Mouse (Mus musculus) CH12.LX (cell line): ENCODE results near the gene Arx. TPM values are rescaled to one million over a fixed set of nuclear protein-coding genes. Genes with fewer than 3 reads are reported as not detected.

Source experiments
- DNase-seq: peaks from one replicate; pipeline ENCODE4 v3.0.0-alpha.2; 2013; ENCODE audit errors: extremely low read depth
- H3K27ac ChIP-seq: 2 replicates; pipeline ENCODE4 v1.5.1; 2012; ENCODE audit warnings: low read depth, mild to moderate bottlenecking, control low read depth, moderate library complexity; ENCODE audit not compliant: insufficient read depth
- H3K27me3 ChIP-seq: replicated peaks from 2 replicates; pipeline ENCODE3; 2012; ENCODE audit warnings: inconsistent platforms
- H3K36me3 ChIP-seq, 2 experiments: replicated peaks in 1 of 2; 2 replicates each; pipeline versions ENCODE3 to v1.6.1; 2012; ENCODE audit warnings: inconsistent platforms in 1 of 2, low read length in 1 of 2, mild to moderate bottlenecking in 1 of 2, mixed read lengths in 1 of 2, moderate library complexity in 1 of 2; ENCODE audit not compliant: control insufficient read depth in 1 of 2, insufficient read depth in 1 of 2
- H3K4me1 ChIP-seq, 2 experiments: 2 replicates each; pipeline ENCODE4 v1.6.1; 2012; ENCODE audit warnings: inconsistent platforms in 1 of 2, moderate library complexity in 1 of 2; ENCODE audit not compliant: insufficient read depth in 2 of 2, control insufficient read depth in 1 of 2
- H3K4me2 ChIP-seq: 2 replicates; pipeline ENCODE4 v1.6.1; 2012; ENCODE audit warnings: low read depth, mild to moderate bottlenecking, control low read depth; ENCODE audit not compliant: poor library complexity, insufficient read depth, severe bottlenecking
- H3K4me3 ChIP-seq, 3 experiments: fragments of 150-350 bp in 1 of 3; sonication (generic) in 1 of 3; replicated peaks in 1 of 3; 2 replicates each; pipeline versions ENCODE3 to v1.5.1; 2011 to 2012; ENCODE audit warnings: low read depth in 2 of 3, low read length in 2 of 3, mild to moderate bottlenecking in 2 of 3, moderate library complexity in 2 of 3, control low read depth in 1 of 3, improper control_type of control experiment in 1 of 3, inconsistent platforms in 1 of 3, mixed read lengths in 1 of 3; ENCODE audit not compliant: poor library complexity in 1 of 3
- H3K79me2 ChIP-seq: replicated peaks from 2 replicates; pipeline ENCODE4 v1.6.1; 2012; ENCODE audit warnings: mild to moderate bottlenecking, moderate library complexity; ENCODE audit not compliant: control insufficient read depth, poor library complexity, insufficient read depth, severe bottlenecking; ENCODE audit errors: extremely low read depth
- H3K9ac ChIP-seq: 2 replicates; pipeline ENCODE4 v1.6.1; 2012; ENCODE audit warnings: low read depth, mild to moderate bottlenecking, control low read depth, moderate library complexity; ENCODE audit not compliant: insufficient read depth
- H3K9me3 ChIP-seq: replicated peaks from 2 replicates; pipeline ENCODE3; 2012; ENCODE audit warnings: low read length, inconsistent platforms, mixed read lengths
- CHD2 ChIP-seq: IDR thresholded peaks from 2 replicates; pipeline ENCODE4 v1.6.1; 2011; ENCODE audit warnings: low read length, improper control_type of control experiment
- CTCF ChIP-seq, 2 experiments: IDR thresholded peaks in 1 of 2; conservative IDR thresholded peaks in 1 of 2; 2 replicates each; pipeline ENCODE4 v1.5.1; 2011 to 2012; ENCODE audit warnings: low read depth in 2 of 2, low read length in 2 of 2, improper control_type of control experiment in 1 of 2, inconsistent platforms in 1 of 2, mild to moderate bottlenecking in 1 of 2, moderate library complexity in 1 of 2
- E2F4 ChIP-seq: IDR thresholded peaks from 2 replicates; pipeline ENCODE4 v1.6.1; 2011; ENCODE audit warnings: low read depth, low read length, improper control_type of control experiment; ENCODE audit not compliant: insufficient replicate concordance
- ELF1 ChIP-seq: IDR thresholded peaks from 2 replicates; pipeline ENCODE4 v1.6.1; 2014; ENCODE audit warnings: low read depth, mild to moderate bottlenecking, inconsistent platforms, low read length, improper control_type of control experiment
- EP300 ChIP-seq: IDR thresholded peaks from 2 replicates; pipeline ENCODE4 v1.6.1; 2011; ENCODE audit warnings: low read length, improper control_type of control experiment
- GABPA ChIP-seq: IDR thresholded peaks from 2 replicates; pipeline ENCODE4 v1.6.1; 2012; ENCODE audit warnings: low read depth, low read length, improper control_type of control experiment, inconsistent platforms; ENCODE audit not compliant: insufficient replicate concordance
- IRF4 ChIP-seq: IDR thresholded peaks from 2 replicates; pipeline ENCODE4 v1.6.1; 2014; ENCODE audit warnings: low read depth, mild to moderate bottlenecking, inconsistent platforms, low read length, improper control_type of control experiment
- JUND ChIP-seq: conservative IDR thresholded peaks from 2 replicates; pipeline ENCODE4 v1.6.1; 2011; ENCODE audit warnings: low read depth, low read length, improper control_type of control experiment
- MAFK ChIP-seq: IDR thresholded peaks from 2 replicates; pipeline ENCODE4 v1.6.1; 2011; ENCODE audit warnings: low read length, improper control_type of control experiment; ENCODE audit not compliant: insufficient replicate concordance
- MAX ChIP-seq: IDR thresholded peaks from 2 replicates; pipeline ENCODE4 v1.6.1; 2011; ENCODE audit warnings: low read length, improper control_type of control experiment
- MXI1 ChIP-seq: IDR thresholded peaks from 2 replicates; pipeline ENCODE4 v1.6.1; 2011; ENCODE audit warnings: mild to moderate bottlenecking, low read depth, low read length, improper control_type of control experiment
- NELFE ChIP-seq: IDR thresholded peaks from 2 replicates; pipeline ENCODE4 v1.6.1; 2011; ENCODE audit warnings: low read depth, low read length, improper control_type of control experiment
- POLR2AphosphoS2 ChIP-seq: IDR thresholded peaks from 2 replicates; pipeline ENCODE4 v1.6.1; 2011; ENCODE audit warnings: low read depth, low read length, improper control_type of control experiment
- SIN3A ChIP-seq: IDR thresholded peaks from 2 replicates; pipeline ENCODE4 v1.6.1; 2012; ENCODE audit warnings: low read length, improper control_type of control experiment, inconsistent platforms
- UBTF ChIP-seq: IDR thresholded peaks from 2 replicates; pipeline ENCODE4 v1.6.1; 2012; ENCODE audit warnings: low read depth, mild to moderate bottlenecking, inconsistent platforms, low read length, improper control_type of control experiment, moderate library complexity
- USF1 ChIP-seq: IDR thresholded peaks from 2 replicates; pipeline ENCODE4 v1.6.1; 2014; ENCODE audit warnings: low read depth, mild to moderate bottlenecking, inconsistent platforms, low read length, improper control_type of control experiment
- ZC3H11A ChIP-seq: IDR thresholded peaks from 2 replicates; pipeline ENCODE4 v1.6.1; 2012; ENCODE audit warnings: low read depth, mild to moderate bottlenecking, inconsistent platforms, low read length, improper control_type of control experiment
- ZKSCAN1 ChIP-seq: IDR thresholded peaks from 2 replicates; pipeline ENCODE4 v1.6.1; 2012; ENCODE audit warnings: low read depth, inconsistent platforms, low read length, improper control_type of control experiment, borderline replicate concordance
- dilution Hi-C: fragments of 300-500 bp; cut with MboI; formaldehyde crosslinking; loops from 2 replicates; pipeline ENCODE4 v1.14.3; 2020; ENCODE audit warnings: low sequenced_read_pairs; ENCODE audit not compliant: extremely low pct_unique_long_range_greater_than_20kb, extremely low pct_ligation_motif_present
- in situ Hi-C: fragments of 300-500 bp; cut with MboI; formaldehyde crosslinking; loops from 3 replicates; pipeline ENCODE4 v1.14.3; 2019; ENCODE audit warnings: low sequenced_read_pairs, low pct_ligation_motif_present, low pct_unique_long_range_greater_than_20kb, mixed read lengths
- polyA plus RNA-seq: library from polyadenylated mRNA; unstranded; fragments of >175 nt; gene quantifications from 2 replicates; pipeline ENCODE4 v1.2.1, GENCODE M21; 2012; ENCODE audit warnings: low read depth; ENCODE audit not compliant: insufficient read length
- total RNA-seq, 2 experiments: library from RNA; depleted of rRNA; stranded (reverse); fragments of 300-350 nt in 1 of 2; fragments of >200 nt in 1 of 2; gene quantifications; 2 replicates each; pipeline ENCODE4 v1.2.3; 2012 to 2014

Gene Arx
- total and polyA plus RNA-seq, 3 experiments: not detected

GRCm38 (mm10) chrX:93288339-93288738 is 2.1 kb downstream of the Arx start:
- no peaks in the 10 kb centered on the region for H3K79me2 ChIP-seq
- H3K9ac ChIP-seq: peak overlapping the region; percentile 2; the same call in 1 of the 2 replicates
- H3K4me3 ChIP-seq: peak overlapping the region in 2 of 3 experiments; percentile 20 to 85
- H3K9me3 ChIP-seq: no peaks in the 10 kb centered on the region
- peak overlapping the region; percentile 54; the same call in 1 of the 2 replicates for H3K4me2 ChIP-seq
- DNase-seq: no peak
- TF ChIP-seq ZKSCAN1 (no peak), IRF4 (no peak)
- no peak overlapping the region for H3K27ac ChIP-seq
- no peaks in the 10 kb centered on the region for H3K36me3 ChIP-seq
- dilution Hi-C loops: no loop called here
- in situ Hi-C loops: loop anchor here (10.0 kb wide), 1 partner anchor 196 kb away; no protein-coding TSS in a partner anchor
- H3K27me3 ChIP-seq: peaks cover 40% of the 10 kb centered on the region
- no peaks in the 10 kb centered on the region for H3K4me1 ChIP-seq

GRCm38 (mm10) chrX:93289076-93289475 is 2.8 kb downstream of the Arx start:
- no peak for TF ChIP-seq NELFE
- TF ChIP-seq MAX: no peak
- peak; percentile 35; the same call in 1 of the 2 replicates for TF ChIP-seq UBTF
- no peak for TF ChIP-seq JUND
- no peak for TF ChIP-seq MAFK
- no peak for DNase-seq
- Histone ChIP-seq H3K79me2 (no peaks in the 10 kb centered on the region), H3K4me3 (peak overlapping the region in 2 of 3 experiments; percentile 20 to 85), H3K9ac (no peak overlapping the region), H3K4me2 (peak overlapping the region; percentile 54), H3K4me1 (no peaks in the 10 kb centered on the region), H3K27ac (no peak overlapping the region), H3K36me3 (no peaks in the 10 kb centered on the region), H3K27me3 (peaks cover 43% of the 10 kb centered on the region), H3K9me3 (no peaks in the 10 kb centered on the region)
- in situ Hi-C loops: loop anchor here (10.0 kb wide), 1 partner anchor 196 kb away; no protein-coding TSS in a partner anchor
- dilution Hi-C loops: no loop called here

DNA sequence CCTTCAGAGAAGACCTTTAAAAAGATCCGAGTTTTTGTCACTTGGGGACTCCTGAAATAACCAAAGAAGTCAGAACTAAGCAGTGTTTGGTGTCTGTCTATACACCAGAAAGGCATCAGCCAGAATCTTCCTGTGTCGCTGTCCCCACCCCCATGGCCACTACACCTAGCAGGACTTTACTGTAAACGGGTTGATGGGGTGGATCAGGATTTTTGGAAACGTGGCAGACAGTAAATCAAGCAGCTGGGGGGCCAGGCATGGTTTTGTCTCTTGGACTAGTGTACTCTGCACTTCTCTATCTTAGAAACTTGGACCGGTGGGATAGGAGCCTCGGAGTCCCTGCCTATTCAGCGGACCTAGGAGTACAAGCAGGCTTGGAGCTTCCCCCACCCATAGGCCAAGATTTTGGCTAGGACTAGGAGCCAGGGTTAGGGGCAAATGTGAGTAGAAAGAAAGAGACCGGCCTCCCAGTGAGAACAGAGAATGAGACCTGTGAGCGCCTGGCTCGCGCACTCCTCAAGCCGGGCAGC is 3.7 kb downstream of the Arx start:
- Histone ChIP-seq H3K9me3 (no peaks in the 10 kb centered on the region), H3K36me3 (no peaks in the 10 kb centered on the region), H3K27me3 (peaks cover 45% of the 10 kb centered on the region), H3K4me3 (no peak overlapping the region), H3K27ac (no peak overlapping the region), H3K79me2 (no peaks in the 10 kb centered on the region), H3K4me1 (no peaks in the 10 kb centered on the region), H3K9ac (no peak overlapping the region), H3K4me2 (peak overlapping the region; percentile 54)
- DNase-seq: no peak
- TF ChIP-seq ELF1 (no peak), E2F4 (no peak), MAFK (no peak), MAX (no peak), EP300 (no peak), NELFE (no peak), CTCF (conservative IDR thresholded peaks at IDR 0.05 in 1 of 2, IDR thresholded peaks at IDR 0.05 in 1 of 2; ENCODE audit: low read depth in 2 of 2, low read length in 2 of 2) (no peak), SIN3A (no peak), MXI1 (no peak), ZC3H11A (no peak), POLR2AphosphoS2 (no peak), GABPA (no peak), UBTF (no peak), CHD2 (no peak), ZKSCAN1 (no peak), USF1 (no peak), JUND (no peak)
- dilution Hi-C loops: no loop called here
- in situ Hi-C loops: loop anchor here (10.0 kb wide), 1 partner anchor 195 kb away; no protein-coding TSS in a partner anchor
